Mouse (Mus musculus): ENCODE results near the gene Plekho2. TPM values are rescaled to one million over a fixed set of nuclear protein-coding genes. Genes with fewer than 3 reads are reported as not detected.
A peak's percentile ranks its signal among the peaks of the same experiment; 100 is the strongest.

The Plekho2 gene
- total and polyA plus RNA-seq, 3 experiments = 7.6 to 12.9 TPM; not detected in 1

DNA sequence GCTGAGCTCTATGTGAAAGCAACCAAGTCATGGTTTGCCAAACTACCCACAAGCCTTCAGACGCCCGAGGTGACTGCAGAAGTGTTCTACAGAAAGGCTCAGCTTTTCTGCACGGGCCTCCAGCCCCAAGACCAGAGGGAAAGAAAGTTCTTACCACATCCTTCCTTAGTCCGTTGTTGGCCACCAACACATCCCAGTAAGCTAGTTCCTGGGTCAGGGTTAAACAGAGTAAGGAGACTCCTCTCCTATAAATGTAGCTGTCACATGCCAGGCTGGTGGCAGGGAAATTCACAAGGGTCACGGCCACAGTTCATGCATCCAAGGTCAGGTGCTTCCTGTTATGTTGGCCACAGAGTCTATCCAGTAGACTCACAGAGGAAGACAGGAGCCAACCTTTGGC, 27.7 kb downstream of the Plekho2 start:
- Histone ChIP-seq H3K4me1 (ENCODE audit: control insufficient read depth in 1 of 2, insufficient read depth in 2 of 2, low read length in 2 of 2) (peaks cover 22 to 52% of the 10 kb centered on the region in 2 experiments), H3K36me3 (ENCODE audit: control insufficient read depth in 1 of 2, insufficient read depth in 2 of 2, low read length in 2 of 2) (peaks cover 0 to 50% of the 10 kb centered on the region in 2 experiments; a peak in 2 of 4 replicates), H3K4me3 (ENCODE audit: control insufficient read depth in 1 of 2, insufficient read depth in 1 of 2, low read depth in 2 of 2, low read length in 2 of 2) (no peak overlapping the region), H3K9me3 (replicated peaks; ENCODE audit: insufficient read depth, low read length) (no peaks in the 10 kb centered on the region), H3K27me3 (ENCODE audit: control insufficient read depth in 1 of 2, insufficient read depth in 2 of 2, low read length in 2 of 2) (no peaks in the 10 kb centered on the region), H3K27ac (ENCODE audit: control insufficient read depth, low read depth, low read length) (no peak overlapping the region; the same call in 1 of the 2 replicates), H3K9ac (ENCODE audit: control insufficient read depth, low read depth, low read length, poor library complexity, severe bottlenecking) (no peak overlapping the region), H3K79me2 (ENCODE audit: control insufficient read depth, insufficient read depth, low read length, poor library complexity) (no peaks in the 10 kb centered on the region)
- DNase-seq (ENCODE audit: low read depth, low spot score) = no peak
- TF ChIP-seq HCFC1 (IDR thresholded peaks at IDR 0.05; ENCODE audit: low read depth, low read length) (no peak), USF1 (IDR thresholded peaks at IDR 0.05; ENCODE audit: low read depth, low read length) (no peak), RAD21 (IDR thresholded peaks at IDR 0.05; ENCODE audit: low read depth, low read length) (no peak), MAFK (IDR thresholded peaks at IDR 0.05; ENCODE audit: borderline replicate concordance, low read depth, low read length) (no peak), MYB (IDR thresholded peaks at IDR 0.05; ENCODE audit: low read depth, low read length) (no peak), KAT2A (conservative IDR thresholded peaks at IDR 0.05; ENCODE audit: low read depth, low read length) (no peak), MAX (IDR thresholded peaks at IDR 0.05; ENCODE audit: low read length) (no peak), MYC (IDR thresholded peaks at IDR 0.05; ENCODE audit: low read depth, low read length) (no peak), BHLHE40 (IDR thresholded peaks at IDR 0.05; ENCODE audit: borderline replicate concordance, low read depth, low read length) (no peak), POLR2AphosphoS2 (IDR thresholded peaks at IDR 0.05; ENCODE audit: low read length) (no peak), CTCF (IDR thresholded peaks at IDR 0.05 in 2 of 3, conservative IDR thresholded peaks at IDR 0.05 in 1 of 3; ENCODE audit: control insufficient read depth in 1 of 3, insufficient read depth in 1 of 3, low read depth in 2 of 3, low read length in 3 of 3, poor library complexity in 1 of 3, severe bottlenecking in 1 of 3) (no peak), RCOR1 (IDR thresholded peaks at IDR 0.05; ENCODE audit: low read depth, low read length) (no peak), ZKSCAN1 (IDR thresholded peaks at IDR 0.05; ENCODE audit: low read depth, low read length) (no peak), UBTF (IDR thresholded peaks at IDR 0.05; ENCODE audit: borderline replicate concordance, insufficient read depth, low read depth, low read length) (no peak), ZNF384 (IDR thresholded peaks at IDR 0.05; ENCODE audit: low read depth, low read length) (no peak), GABPA (IDR thresholded peaks at IDR 0.05; ENCODE audit: low read depth, low read length) (no peak), GATA1 (IDR thresholded peaks at IDR 0.05; ENCODE audit: low read depth, low read length) (no peak)

DNA sequence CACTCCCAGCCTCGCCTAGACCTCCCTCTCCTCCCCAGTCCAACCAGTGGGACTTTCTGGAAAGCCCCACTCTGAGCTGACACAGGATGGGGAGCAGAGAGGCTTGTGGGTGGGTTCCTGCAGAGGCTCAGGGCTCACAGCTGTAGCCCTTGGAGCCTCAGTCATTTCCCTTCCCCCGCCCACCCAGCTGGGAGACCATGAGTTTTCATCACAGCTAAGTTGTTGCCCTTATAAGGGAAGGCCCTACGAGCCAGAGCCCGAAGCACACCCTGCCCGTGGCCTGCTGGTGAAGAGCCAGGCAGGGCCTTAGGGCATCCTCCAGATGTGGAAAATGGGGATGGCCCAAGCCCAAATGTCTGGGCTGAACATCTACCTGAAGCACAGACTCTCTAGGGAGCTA, 28.8 kb downstream of the Plekho2 start:
- peak; percentile 61 for DNase-seq (ENCODE audit: low read depth, low spot score)
- no peak overlapping the region for H3K4me3 ChIP-seq (ENCODE audit: control insufficient read depth in 1 of 2, insufficient read depth in 1 of 2, low read depth in 2 of 2, low read length in 2 of 2)
- no peaks in the 10 kb centered on the region for H3K79me2 ChIP-seq (ENCODE audit: control insufficient read depth, insufficient read depth, low read length, poor library complexity)
- TF ChIP-seq ETS1 (IDR thresholded peaks at IDR 0.05; ENCODE audit: low read depth, low read length) (peak; percentile 73; the same call in 1 of the 2 replicates), ZNF384 (IDR thresholded peaks at IDR 0.05; ENCODE audit: low read depth, low read length) (no peak)
- H3K9me3 ChIP-seq (replicated peaks; ENCODE audit: insufficient read depth, low read length) = no peaks in the 10 kb centered on the region
- H3K27me3 ChIP-seq (ENCODE audit: control insufficient read depth in 1 of 2, insufficient read depth in 2 of 2, low read length in 2 of 2) = no peaks in the 10 kb centered on the region
- H3K4me1 ChIP-seq (ENCODE audit: control insufficient read depth in 1 of 2, insufficient read depth in 2 of 2, low read length in 2 of 2) = peaks cover 26 to 59% of the 10 kb centered on the region in 2 experiments
- 0 out of 2 replicates have a peak overlapping the region, but pooled peaks have one; percentile 6 for H3K9ac ChIP-seq (ENCODE audit: control insufficient read depth, low read depth, low read length, poor library complexity, severe bottlenecking)
- H3K27ac ChIP-seq (ENCODE audit: control insufficient read depth, low read depth, low read length) = peak overlapping the region; percentile 83
- peaks cover 0 to 56% of the 10 kb centered on the region in 2 experiments; a peak in 2 of 4 replicates for H3K36me3 ChIP-seq (ENCODE audit: control insufficient read depth in 1 of 2, insufficient read depth in 2 of 2, low read length in 2 of 2)

Measured in MEL (cell line).